Mouse (Mus musculus): ENCODE data around the gene Carhsp1.

DNA sequence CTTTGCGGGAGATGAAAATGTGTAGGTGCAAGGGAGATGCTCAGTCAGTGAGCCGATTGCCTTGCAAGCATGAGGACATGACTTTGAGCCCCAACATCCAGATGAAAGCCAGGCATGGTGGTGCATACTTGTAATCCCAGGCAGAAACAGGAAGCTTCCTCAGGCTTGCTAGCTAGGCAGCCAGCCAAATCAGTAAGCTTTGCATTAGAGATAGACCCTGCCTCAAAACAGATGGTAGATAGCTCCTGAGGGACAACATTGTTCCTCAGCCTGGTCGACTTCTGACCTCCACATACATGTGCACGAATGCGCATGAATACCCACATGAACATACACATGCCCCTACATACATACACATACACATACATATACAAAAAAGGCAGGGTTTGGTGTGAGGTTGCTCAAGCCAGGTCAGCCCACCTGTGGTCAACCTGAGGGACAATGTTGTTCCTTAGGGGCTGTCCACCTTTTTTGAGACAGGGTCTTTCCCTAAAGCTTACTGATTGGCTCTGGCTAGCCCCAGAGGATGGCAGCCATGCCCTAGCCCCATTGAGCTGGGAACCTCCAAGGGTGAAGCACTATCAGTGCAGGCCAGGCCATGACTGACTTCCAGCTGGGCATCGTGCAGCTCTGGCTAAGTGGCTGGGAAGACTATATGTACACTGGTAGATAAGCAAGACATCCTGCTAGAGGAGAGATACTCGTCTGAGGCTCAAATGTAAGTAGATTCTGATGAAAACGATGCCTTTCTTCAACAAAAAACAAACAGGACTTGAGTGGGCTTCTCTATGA lies 59.5 kb downstream of the Carhsp1 start:
- no peak for TF ChIP-seq POLR2A (IDR thresholded peaks at IDR 0.05; ENCODE audit: control insufficient read depth in 1 of 2, insufficient read depth in 1 of 2, low read depth in 1 of 2, low read length in 2 of 2, poor library complexity in 1 of 2)
- no peak; the same call in 1 of the 2 replicates for TF ChIP-seq POLR2AphosphoS2 (IDR thresholded peaks at IDR 0.05; ENCODE audit: low read length)
- no peak for TF ChIP-seq MAZ (IDR thresholded peaks at IDR 0.05; ENCODE audit: low read depth, low read length)
- TF ChIP-seq NELFE (IDR thresholded peaks at IDR 0.05; ENCODE audit: low read depth, low read length): no peak
- no peak for TF ChIP-seq CTCF (IDR thresholded peaks at IDR 0.05 in 2 of 3, conservative IDR thresholded peaks at IDR 0.05 in 1 of 3; ENCODE audit: control insufficient read depth in 1 of 3, insufficient read depth in 1 of 3, low read depth in 2 of 3, low read length in 3 of 3, poor library complexity in 1 of 3, severe bottlenecking in 1 of 3)
- 0 out of 2 replicates have a peak, but pooled peaks have one; percentile 10 for TF ChIP-seq ZNF384 (IDR thresholded peaks at IDR 0.05; ENCODE audit: low read depth, low read length)
- TF ChIP-seq RAD21 (IDR thresholded peaks at IDR 0.05; ENCODE audit: low read depth, low read length): no peak
- peak; percentile 87 for TF ChIP-seq ETS1 (IDR thresholded peaks at IDR 0.05; ENCODE audit: low read depth, low read length)

Measured in MEL (cell line).